Mouse (Mus musculus): ENCODE measurements around the gene Blm. TPM values are rescaled to one million over a fixed set of nuclear protein-coding genes. Genes with fewer than 3 reads are reported as not detected.

Gene Blm
- polyA plus RNA-seq, 1 experiment from 2014 or later, result 3.1 TPM

DNA sequence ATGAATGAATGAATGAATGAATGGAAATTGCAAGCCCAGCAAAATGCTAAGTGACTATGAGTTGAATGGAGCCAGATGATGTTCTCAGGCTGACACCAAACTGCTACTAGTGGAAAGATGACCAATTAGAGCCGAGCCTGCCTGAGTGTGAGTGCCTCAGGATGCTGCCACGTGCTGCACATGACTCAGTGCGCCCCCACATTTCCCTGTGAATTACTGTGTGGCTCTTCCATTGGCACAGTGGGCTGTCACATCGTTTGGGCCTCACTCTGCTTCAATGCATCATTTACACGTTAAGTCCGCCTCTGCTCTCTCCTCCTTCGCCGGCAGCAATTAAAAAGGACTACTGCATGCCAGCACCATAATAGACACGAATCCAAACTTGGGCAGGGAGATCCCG lies 122.6 kb downstream of the Blm start:
- no peak for ATAC-seq
- no peak for TF ChIP-seq CTCF (IDR thresholded peaks at IDR 0.05; ENCODE audit: low read depth)
- H3K9ac ChIP-seq (ENCODE audit: low read depth, low read length), result no peak overlapping the region
- H3K4me2 ChIP-seq (replicated peaks; ENCODE audit: low read depth), result no peak overlapping the region
- no peaks in the 10 kb centered on the region for H3K27me3 ChIP-seq (replicated peaks; ENCODE audit: control insufficient read depth, insufficient read depth, low read length)
- no peak overlapping the region for H3K27ac ChIP-seq (ENCODE audit: low read depth, low read length)
- 79% methylated on average over 10 of the region's 10 CpGs for WGBS
- H3K36me3 ChIP-seq (ENCODE audit: control insufficient read depth, insufficient read depth), result no peaks in the 10 kb centered on the region
- no peak overlapping the region for H3K4me3 ChIP-seq (ENCODE audit: low read depth, low read length)
- no peaks in the 10 kb centered on the region for H3K9me3 ChIP-seq (ENCODE audit: control insufficient read depth)
- no peaks in the 10 kb centered on the region for H3K4me1 ChIP-seq (replicated peaks; ENCODE audit: control insufficient read depth, insufficient read depth, low read length)

DNA sequence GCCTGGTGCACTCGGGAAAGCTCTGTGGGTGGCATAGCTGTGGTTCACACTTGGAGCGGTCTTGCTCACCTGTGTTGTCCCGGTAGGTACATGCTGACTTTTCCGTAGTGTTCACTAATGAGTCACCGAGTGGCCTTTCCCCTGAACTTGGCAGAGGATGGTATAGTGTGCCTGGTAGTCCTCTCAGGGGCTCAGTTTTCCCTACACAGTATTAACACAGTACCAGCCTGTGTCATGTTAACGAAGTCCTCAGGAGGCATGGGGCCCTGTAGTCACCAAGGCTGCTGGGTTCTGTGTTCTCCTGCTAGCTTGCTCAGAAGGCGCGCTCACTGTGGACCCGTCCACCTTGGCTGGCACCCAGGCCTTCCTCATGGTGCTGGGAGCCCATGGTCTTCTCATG lies 124.5 kb downstream of the Blm start:
- H3K4me1 ChIP-seq (replicated peaks; ENCODE audit: control insufficient read depth, insufficient read depth, low read length), result no peaks in the 10 kb centered on the region
- no peak overlapping the region for H3K4me2 ChIP-seq (replicated peaks; ENCODE audit: low read depth)
- H3K27ac ChIP-seq (ENCODE audit: low read depth, low read length), result no peak overlapping the region
- no peaks in the 10 kb centered on the region for H3K9me3 ChIP-seq (ENCODE audit: control insufficient read depth)
- no peaks in the 10 kb centered on the region for H3K27me3 ChIP-seq (replicated peaks; ENCODE audit: control insufficient read depth, insufficient read depth, low read length)
- no peak for TF ChIP-seq CTCF (IDR thresholded peaks at IDR 0.05; ENCODE audit: low read depth)
- no peak overlapping the region for H3K4me3 ChIP-seq (ENCODE audit: low read depth, low read length)
- 84% methylated on average over 9 of the region's 9 CpGs for WGBS
- no peaks in the 10 kb centered on the region for H3K36me3 ChIP-seq (ENCODE audit: control insufficient read depth, insufficient read depth)
- no peak overlapping the region for H3K9ac ChIP-seq (ENCODE audit: low read depth, low read length)
- no peak for ATAC-seq

DNA sequence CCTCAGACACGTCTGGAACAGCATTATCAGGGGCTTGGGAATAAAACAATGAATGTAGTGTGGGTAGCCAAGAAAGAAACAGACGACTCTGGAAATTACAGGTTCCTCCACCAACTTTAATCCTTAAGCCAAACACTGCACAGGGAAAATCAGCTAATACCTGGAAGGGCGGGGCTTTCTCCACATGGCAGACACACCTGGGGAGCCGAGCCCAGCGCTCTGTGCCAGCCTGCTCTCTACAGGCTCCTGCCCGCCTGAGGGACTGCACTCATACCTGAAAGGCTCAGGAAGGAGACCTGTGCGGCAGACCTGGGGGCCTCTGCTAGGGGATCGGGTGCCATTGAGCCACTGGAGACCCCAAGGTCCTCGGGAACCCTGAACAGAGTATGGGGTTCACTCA lies 127.2 kb downstream of the Blm start:
- 60% methylated on average over 9 of the region's 9 CpGs for WGBS
- H3K27ac ChIP-seq (ENCODE audit: low read depth, low read length), result no peak overlapping the region
- H3K4me3 ChIP-seq (ENCODE audit: low read depth, low read length), result no peak overlapping the region
- no peaks in the 10 kb centered on the region for H3K9me3 ChIP-seq (ENCODE audit: control insufficient read depth)
- no peaks in the 10 kb centered on the region for H3K4me1 ChIP-seq (replicated peaks; ENCODE audit: control insufficient read depth, insufficient read depth, low read length)
- H3K27me3 ChIP-seq (replicated peaks; ENCODE audit: control insufficient read depth, insufficient read depth, low read length), result no peaks in the 10 kb centered on the region
- no peak overlapping the region for H3K9ac ChIP-seq (ENCODE audit: low read depth, low read length)
- no peak for TF ChIP-seq CTCF (IDR thresholded peaks at IDR 0.05; ENCODE audit: low read depth)
- no peak overlapping the region for H3K4me2 ChIP-seq (replicated peaks; ENCODE audit: low read depth)
- no peaks in the 10 kb centered on the region for H3K36me3 ChIP-seq (ENCODE audit: control insufficient read depth, insufficient read depth)
- no peak for ATAC-seq

DNA sequence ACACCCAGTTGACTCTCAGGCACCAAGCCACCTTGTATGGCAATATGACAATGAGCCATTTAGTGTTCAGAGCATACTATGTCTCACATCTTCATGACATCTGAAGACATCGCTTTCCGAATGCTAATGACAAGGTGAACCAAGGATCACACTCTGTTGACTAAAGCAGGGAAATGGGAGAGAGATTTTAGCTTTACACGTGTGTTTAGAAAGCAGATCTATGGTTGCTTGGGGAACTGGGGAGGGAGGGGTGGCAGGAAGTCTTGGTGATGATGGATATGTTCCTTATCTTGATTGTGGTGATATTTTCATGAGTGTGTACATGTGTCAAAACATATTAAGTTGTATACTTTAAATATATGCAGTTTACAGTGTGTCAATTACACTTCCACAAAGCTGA lies 128.7 kb downstream of the Blm start:
- 87% methylated on average over 3 of the region's 3 CpGs for WGBS
- H3K4me3 ChIP-seq (ENCODE audit: low read depth, low read length), result no peak overlapping the region
- no peaks in the 10 kb centered on the region for H3K27me3 ChIP-seq (replicated peaks; ENCODE audit: control insufficient read depth, insufficient read depth, low read length)
- H3K27ac ChIP-seq (ENCODE audit: low read depth, low read length), result no peak overlapping the region
- H3K4me2 ChIP-seq (replicated peaks; ENCODE audit: low read depth), result no peak overlapping the region
- no peak overlapping the region for H3K9ac ChIP-seq (ENCODE audit: low read depth, low read length)
- TF ChIP-seq CTCF (IDR thresholded peaks at IDR 0.05; ENCODE audit: low read depth), result no peak
- peaks cover 2% of the 10 kb centered on the region; the same call in 1 of the 2 replicates for H3K4me1 ChIP-seq (replicated peaks; ENCODE audit: control insufficient read depth, insufficient read depth, low read length)
- no peaks in the 10 kb centered on the region for H3K36me3 ChIP-seq (ENCODE audit: control insufficient read depth, insufficient read depth)
- no peaks in the 10 kb centered on the region for H3K9me3 ChIP-seq (ENCODE audit: control insufficient read depth)
- ATAC-seq, result no peak

DNA sequence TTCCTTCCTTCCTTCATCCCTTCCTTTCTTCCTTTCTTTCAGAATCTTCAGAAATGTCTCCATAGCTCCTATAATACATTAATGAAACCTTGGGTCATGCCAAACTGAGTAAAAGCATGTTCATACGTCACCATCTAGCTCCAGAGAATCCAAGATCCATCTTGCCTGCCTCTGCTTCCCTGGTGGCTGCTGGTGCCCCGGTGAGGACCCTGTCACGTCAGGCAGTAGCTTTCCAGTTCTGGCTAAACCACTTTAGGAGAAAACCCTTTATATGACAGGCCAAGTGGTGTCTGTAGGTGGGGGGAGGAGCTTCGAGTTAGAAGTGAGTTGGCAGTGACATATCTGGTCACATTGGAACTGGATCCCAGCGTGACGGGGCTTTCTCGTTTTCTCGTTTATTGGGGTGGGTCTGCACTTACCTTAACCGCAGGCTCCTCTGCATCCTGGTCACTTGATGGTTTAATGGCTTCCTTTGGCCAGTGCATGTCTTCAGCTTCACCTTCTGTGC lies 129.7 kb downstream of the Blm start, which contains the start of gene Furin:
Gene Furin (minus strand): TSS at position 249 of the 508 bp plus-strand sequence.
- no peak for TF ChIP-seq CTCF (IDR thresholded peaks at IDR 0.05; ENCODE audit: low read depth)
- no peak within 1 kb of the TSS for H3K9ac ChIP-seq (ENCODE audit: low read depth, low read length)
- peaks cover 5% of the 10 kb centered on the region; the same call in 1 of the 2 replicates for H3K4me1 ChIP-seq (replicated peaks; ENCODE audit: control insufficient read depth, insufficient read depth, low read length)
- 65% methylated on average over 9 of the region's 9 CpGs for WGBS
- no peaks in the 10 kb centered on the region for H3K27me3 ChIP-seq (replicated peaks; ENCODE audit: control insufficient read depth, insufficient read depth, low read length)
- ATAC-seq, result no peak
- no peaks in the 10 kb centered on the region for H3K36me3 ChIP-seq (ENCODE audit: control insufficient read depth, insufficient read depth)
- H3K4me3 ChIP-seq (ENCODE audit: low read depth, low read length), result no peak within 1 kb of the TSS
- no peak within 1 kb of the TSS for H3K4me2 ChIP-seq (replicated peaks; ENCODE audit: low read depth)
- H3K9me3 ChIP-seq (ENCODE audit: control insufficient read depth), result no peaks in the 10 kb centered on the region
- no peak within 1 kb of the TSS for H3K27ac ChIP-seq (ENCODE audit: low read depth, low read length)

Other genes starting within 250 kb of the Blm start
- gene Prc1, start 240.7 kb downstream of the Blm start, polyA plus RNA-seq (2015; fragmentation: Nextera tagmentation; extraction: Ambion mirVana), result 32.5 TPM in 2 replicates
- 3.2 and 4.4 TPM in 2 replicates for gene Rccd1, start 210.7 kb downstream of the Blm start, polyA plus RNA-seq (2015; fragmentation: Nextera tagmentation; extraction: Ambion mirVana)
- gene Unc45a, start 194.1 kb downstream of the Blm start, polyA plus RNA-seq (2015; fragmentation: Nextera tagmentation; extraction: Ambion mirVana), result 19.7 and 20.0 TPM in 2 replicates
- gene Hddc3, start 192.0 kb downstream of the Blm start, polyA plus RNA-seq (2015; fragmentation: Nextera tagmentation; extraction: Ambion mirVana), result 8.3 and 8.8 TPM in 2 replicates
- gene Man2a2, start 163.7 kb downstream of the Blm start, polyA plus RNA-seq (2015; fragmentation: Nextera tagmentation; extraction: Ambion mirVana), result 4.8 and 5.3 TPM in 2 replicates
- 6.2 and 6.7 TPM in 2 replicates for gene Fes, start 147.2 kb downstream of the Blm start, polyA plus RNA-seq (2015; fragmentation: Nextera tagmentation; extraction: Ambion mirVana)
- gene Furin, start 129.7 kb downstream of the Blm start, polyA plus RNA-seq (2015; fragmentation: Nextera tagmentation; extraction: Ambion mirVana), result 25.5 and 26.4 TPM in 2 replicates
- gene Crtc3, start 153.8 kb upstream of the Blm start, polyA plus RNA-seq (2015; fragmentation: Nextera tagmentation; extraction: Ambion mirVana), result 11.5 and 13.8 TPM in 2 replicates

Measured in intestine, postnatal 0 days (tissue).